Mouse (Mus musculus): ENCODE results near the gene Col24a1.

GRCm38 (mm10) chr3:145420421-145420820, 128.1 kb downstream of the Col24a1 start:
- TF ChIP-seq CTCF (IDR thresholded peaks at IDR 0.05; ENCODE audit: extremely low read depth, insufficient read length, insufficient replicate concordance, low read depth, low read length) (no peak), POLR2A (IDR thresholded peaks at IDR 0.05; ENCODE audit: low read depth, low read length) (no peak)

Measured in small intestine, adult 2 months (tissue).